Mouse (Mus musculus) adrenal gland, postnatal 14 days (tissue): ENCODE results near the gene Ehhadh. TPM values are rescaled to one million over a fixed set of nuclear protein-coding genes. Genes with fewer than 3 reads are reported as not detected.
A peak's percentile ranks its signal among the peaks of the same experiment; 100 is the strongest.

ENCODE experiments used
- DNase-seq: peaks from one replicate; pipeline ENCODE4 v3.0.0; 2021; ENCODE audit warnings: mixed read lengths
- total RNA-seq: library from RNA; stranded (reverse); gene quantifications from 2 replicates; pipeline ENCODE4 v1.2.3, GENCODE M21; 2021

The Ehhadh gene
- total RNA-seq, 1 experiment from 2014 or later: 84.5 TPM

- DNase-seq: peak; percentile 82
Measured at GRCm38 (mm10) chr16:21727897-21728364, 59.7 kb downstream of the Ehhadh start.

GRCm38 (mm10) chr16:21727421-21727820 is 60.2 kb downstream of the Ehhadh start:
- DNase-seq: no peak

DNA sequence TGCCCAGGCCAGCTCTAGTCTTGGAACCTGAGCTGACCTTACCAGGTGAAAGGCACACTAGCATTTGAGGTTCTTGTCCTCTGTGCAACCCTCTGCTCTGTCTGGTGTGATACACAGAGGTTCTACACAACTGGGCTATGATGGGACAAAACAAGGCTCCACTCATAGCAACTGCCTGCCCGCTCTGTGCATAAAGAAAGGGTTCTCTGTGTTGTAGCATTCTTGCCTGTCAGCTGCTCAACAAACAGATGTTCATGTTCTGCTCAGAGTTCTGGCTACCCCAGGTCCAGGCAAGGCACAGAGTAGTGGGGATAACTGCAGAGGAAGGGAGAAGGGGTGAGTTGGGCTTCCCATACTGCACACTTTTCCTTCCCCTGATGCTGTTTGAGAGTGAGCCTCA is 63.3 kb downstream of the Ehhadh start:
- DNase-seq: no peak

GRCm38 (mm10) chr16:21719770-21720169 is 67.8 kb downstream of the Ehhadh start:
- DNase-seq: no peak

GRCm38 (mm10) chr16:21714516-21714915 is 73.1 kb downstream of the Ehhadh start:
- no peak for DNase-seq

Other genes with a start within 250 kb of the Ehhadh start
- 16.7 and 17.5 TPM in 2 replicates for gene 2510009E07Rik, start 93.1 kb downstream of the Ehhadh start, total RNA-seq
- 0.94 and 2.0 TPM in 2 replicates for gene Map3k13, start 6.5 kb upstream of the Ehhadh start, total RNA-seq
- 16.7 and 21.1 TPM in 2 replicates for gene Tmem41a, start 159.7 kb upstream of the Ehhadh start, total RNA-seq
- 0.63 and 0.75 TPM in 2 replicates for gene Liph, start 207.9 kb upstream of the Ehhadh start, total RNA-seq
- gene Senp2, start 221.7 kb upstream of the Ehhadh start, total RNA-seq: 45.2 and 47.3 TPM in 2 replicates